Mouse (Mus musculus) layer of hippocampus, adult 11-12 months (tissue): ENCODE results near the gene Gm10338.
"Not testable (repeated sequence)": the region's sequence is repeated elsewhere in the genome, so short reads cannot be mapped to it uniquely, and the experiment has no call there.

Source experiments
- DNase-seq: peaks from one replicate; pipeline ENCODE4 v3.0.0; 2022; ENCODE audit warnings: low spot score

Gene Gm10338

DNA sequence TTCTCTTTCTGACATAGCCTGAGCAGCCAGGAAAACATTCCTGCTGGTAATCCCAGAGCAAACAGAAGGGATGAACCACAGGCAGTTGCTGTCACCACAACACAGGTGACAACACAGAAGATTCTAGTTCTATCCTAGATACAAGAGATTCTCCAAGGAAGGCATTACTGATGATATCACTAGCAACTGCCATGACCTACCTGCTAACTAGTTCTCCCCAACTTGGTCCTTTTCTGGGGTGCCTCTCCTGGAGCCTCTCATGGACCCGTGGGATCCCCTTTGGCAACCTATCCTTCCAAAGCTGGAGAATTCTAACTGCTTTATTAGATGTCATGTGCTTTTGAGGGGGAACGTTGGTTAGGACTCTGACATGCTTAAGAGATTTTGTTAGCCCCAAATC is at the start of gene Gm10338:
Gene Gm10338, minus strand, starts transcription at position 101 of the 400 bp plus-strand sequence.
- DNase-seq, result not testable (repeated sequence)

DNA sequence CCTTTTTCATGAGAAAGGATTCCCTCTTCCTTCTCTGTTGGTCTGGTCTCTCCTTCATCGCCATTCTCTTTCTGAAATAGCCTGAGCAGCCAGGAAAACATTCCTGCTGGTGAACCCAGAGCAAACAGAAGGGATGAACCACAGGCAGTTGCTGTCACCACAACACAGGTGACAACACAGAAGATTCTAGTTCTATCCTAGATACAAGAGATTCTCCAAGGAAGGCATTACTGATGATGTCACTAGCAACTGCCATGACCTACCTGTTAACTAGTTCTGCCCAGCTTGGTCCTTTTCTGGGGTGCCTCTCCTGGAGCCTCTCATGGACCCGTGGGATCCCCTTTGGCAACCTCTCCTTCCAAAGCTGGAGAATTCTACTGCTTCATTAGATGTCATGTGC is 48.5 kb upstream of the Gm10338 start, which contains the start of gene Gm10128:
Gene Gm10128, minus strand, starts transcription at position 101 of the 400 bp plus-strand sequence.
- DNase-seq, result not testable (repeated sequence)

DNA sequence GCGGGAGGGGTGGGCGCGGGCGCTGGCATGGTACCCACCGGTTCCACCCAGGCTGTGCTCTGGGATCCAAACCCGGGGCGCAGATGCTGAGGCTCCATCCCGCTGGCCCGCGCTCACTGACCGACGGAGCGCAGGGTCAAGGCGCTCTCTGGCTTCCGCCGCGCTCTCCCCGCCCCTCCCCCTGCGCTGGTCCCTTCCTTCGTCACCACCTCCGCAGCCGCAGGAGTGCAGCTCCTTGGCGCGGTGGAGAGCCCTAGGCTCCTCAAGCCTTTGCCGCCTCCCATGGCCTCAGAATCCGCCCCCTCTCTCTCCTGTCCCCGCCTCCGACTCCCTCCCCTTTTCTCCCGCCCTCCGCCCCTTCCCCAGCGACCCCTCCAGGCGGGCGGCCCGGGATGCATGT is 27.0 kb downstream of the Gm10338 start, which contains the start of gene Gm3558:
Gene Gm3558, minus strand, starts transcription at position 185 of the 400 bp plus-strand sequence.
- not testable (repeated sequence) for DNase-seq

DNA sequence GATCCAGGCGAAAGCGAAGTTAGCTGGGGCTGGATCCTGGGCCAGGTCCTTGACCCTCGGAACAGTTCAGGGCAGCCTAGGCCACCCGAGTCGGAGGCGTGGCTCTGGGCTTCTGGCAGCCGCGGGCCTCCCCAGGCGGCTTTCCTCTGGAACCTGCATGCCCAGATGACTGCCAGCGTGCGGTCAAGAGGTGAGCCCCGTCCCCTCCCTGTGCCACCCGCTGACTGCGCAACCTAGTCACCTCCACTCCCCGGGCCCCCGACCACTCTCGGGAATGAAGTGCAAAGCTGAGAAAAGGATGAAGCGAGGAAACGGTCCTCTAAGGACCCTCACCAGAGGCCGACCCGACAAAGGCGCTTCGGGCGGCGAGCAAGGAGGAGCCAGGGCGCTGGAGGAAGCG is 27.5 kb downstream of the Gm10338 start:
- DNase-seq, result not testable (repeated sequence)

DNA sequence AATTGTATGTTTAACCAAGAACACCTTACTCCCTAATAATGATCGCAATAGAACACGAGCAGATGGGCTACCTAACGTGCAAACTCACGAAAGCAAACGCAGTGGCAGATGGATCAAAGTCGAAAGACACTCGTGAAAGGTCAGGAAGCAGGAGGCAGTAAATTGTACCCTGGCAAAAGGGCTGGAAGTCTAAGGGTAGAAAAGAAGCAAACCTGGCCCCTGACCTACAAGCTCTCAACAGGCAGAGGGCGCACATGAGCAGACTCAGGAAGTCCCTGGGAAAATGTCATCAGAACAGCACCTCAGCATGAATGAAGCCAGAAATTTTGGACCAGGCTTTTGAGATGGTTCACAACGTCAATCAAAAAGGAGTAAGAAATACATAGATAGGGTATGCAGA is 28.1 kb downstream of the Gm10338 start:
- peak; percentile 31 for DNase-seq
